Mouse (Mus musculus) E14TG2a.4 (cell line): Measurements from ENCODE around the gene Mgst1.
A peak's percentile ranks its signal among the peaks of the same experiment; 100 is the strongest.

ENCODE experiments used
- H3K27me3 ChIP-seq: 2 replicates; pipeline ENCODE4 v1.6.1; 2014; ENCODE audit warnings: low read length, control low read depth; ENCODE audit not compliant: insufficient read depth
- H3K36me3 ChIP-seq: 2 replicates; pipeline ENCODE4 v1.6.1; 2014; ENCODE audit warnings: low read length, control low read depth; ENCODE audit not compliant: insufficient read depth
- H3K4me1 ChIP-seq: replicated peaks from 2 replicates; pipeline ENCODE4 v1.6.1; 2014; ENCODE audit warnings: low read depth, low read length, control low read depth
- H3K4me3 ChIP-seq: replicated peaks from 2 replicates; pipeline ENCODE4 v1.5.1; 2014; ENCODE audit warnings: mild to moderate bottlenecking, low read length
- H3K9me3 ChIP-seq: 2 replicates; pipeline ENCODE4 v1.6.1; 2014; ENCODE audit warnings: low read length, control low read depth
- CTCF ChIP-seq: conservative IDR thresholded peaks from 2 replicates; pipeline ENCODE4 v1.5.1; 2014; ENCODE audit warnings: low read length
- NANOG ChIP-seq: IDR thresholded peaks from 2 replicates; pipeline ENCODE4 v1.6.1; 2014; ENCODE audit warnings: borderline replicate concordance, low read length, mixed read lengths
- POU5F1 ChIP-seq: IDR thresholded peaks from 2 replicates; pipeline ENCODE4 v1.6.1; 2014; ENCODE audit warnings: low read length, borderline replicate concordance

Mgst1 gene

GRCm38 (mm10) chr6:138128392-138129335 lies 11.5 kb upstream of the Mgst1 start:
- H3K4me3 ChIP-seq, result no peak overlapping the region
- H3K27me3 ChIP-seq, result no peaks in the 10 kb centered on the region
- TF ChIP-seq POU5F1 (no peak), NANOG (no peak), CTCF (no peak)
- no peaks in the 10 kb centered on the region for H3K9me3 ChIP-seq
- H3K36me3 ChIP-seq, result no peaks in the 10 kb centered on the region
- no peaks in the 10 kb centered on the region for H3K4me1 ChIP-seq

GRCm38 (mm10) chr6:138130541-138130940 lies 9.6 kb upstream of the Mgst1 start:
- H3K4me1 ChIP-seq, result no peaks in the 10 kb centered on the region
- TF ChIP-seq NANOG, result no peak
- no peak for TF ChIP-seq CTCF
- TF ChIP-seq POU5F1, result no peak
- no peaks in the 10 kb centered on the region for H3K27me3 ChIP-seq

DNA sequence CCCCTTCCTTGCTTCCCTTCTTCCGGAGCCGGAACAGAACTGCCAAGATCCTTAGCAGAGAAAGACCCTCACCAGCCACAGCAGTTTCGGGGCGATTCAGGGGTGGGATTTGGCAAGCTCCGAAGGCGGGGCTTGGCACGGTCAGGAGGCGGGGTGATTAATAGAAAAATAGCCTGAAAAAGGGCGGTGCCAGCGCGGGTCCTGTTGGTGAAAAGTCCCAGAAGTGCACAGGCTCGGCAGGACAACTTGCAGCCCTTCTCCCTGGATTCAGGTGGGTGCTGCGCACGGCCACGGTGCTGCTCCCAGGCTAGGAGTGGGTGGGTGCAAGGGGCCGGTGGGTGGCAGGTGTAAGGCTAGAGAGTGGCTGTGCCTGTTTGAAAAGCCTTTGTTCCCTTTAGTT lies 220 bp downstream of the Mgst1 start:
- peak overlapping the region; percentile 68 for H3K4me3 ChIP-seq
- peaks cover 5% of the 10 kb centered on the region for H3K27me3 ChIP-seq
- no peaks in the 10 kb centered on the region for H3K36me3 ChIP-seq
- peaks cover 7% of the 10 kb centered on the region for H3K4me1 ChIP-seq
- TF ChIP-seq NANOG, result no peak
- TF ChIP-seq POU5F1, result no peak
- TF ChIP-seq CTCF, result no peak
- H3K9me3 ChIP-seq, result no peaks in the 10 kb centered on the region

More at GRCm38 (mm10) chr6:138130541-138130940, 9.6 kb upstream of the Mgst1 start:
- H3K9me3 ChIP-seq, result no peaks in the 10 kb centered on the region
- no peak overlapping the region for H3K4me3 ChIP-seq
- no peaks in the 10 kb centered on the region for H3K36me3 ChIP-seq

GRCm38 (mm10) chr6:138141111-138141592 lies 1.0 kb downstream of the Mgst1 start:
- TF ChIP-seq POU5F1 (no peak), NANOG (no peak), CTCF (no peak)
- no peak overlapping the region for H3K4me3 ChIP-seq
- no peaks in the 10 kb centered on the region for H3K9me3 ChIP-seq
- H3K27me3 ChIP-seq, result peaks cover 5% of the 10 kb centered on the region
- H3K4me1 ChIP-seq, result peaks cover 7% of the 10 kb centered on the region
- H3K36me3 ChIP-seq, result no peaks in the 10 kb centered on the region

DNA sequence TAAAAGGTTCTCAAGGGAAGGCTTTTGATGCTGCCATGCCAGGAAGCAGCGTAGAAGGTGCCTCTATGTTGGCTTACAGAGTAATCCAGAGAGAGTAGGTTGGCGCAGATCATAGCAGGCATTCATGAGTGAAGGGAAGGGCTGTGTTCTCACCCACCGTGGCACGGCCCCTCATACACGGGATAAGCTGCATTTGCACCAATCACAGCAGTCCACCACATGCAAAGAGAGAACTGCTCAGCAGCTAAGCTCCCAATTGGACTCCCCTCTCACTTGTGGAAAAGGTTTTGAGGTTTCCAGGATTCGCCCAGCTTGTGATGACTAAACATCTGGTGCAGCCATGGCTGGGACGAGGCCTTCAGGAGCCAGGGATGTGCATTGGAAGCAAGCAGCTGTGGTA lies 2.5 kb downstream of the Mgst1 start:
- Histone ChIP-seq H3K4me1 (peaks cover 7% of the 10 kb centered on the region), H3K9me3 (no peaks in the 10 kb centered on the region), H3K36me3 (no peaks in the 10 kb centered on the region), H3K27me3 (peaks cover 5% of the 10 kb centered on the region), H3K4me3 (no peak overlapping the region)
- TF ChIP-seq NANOG (no peak), POU5F1 (no peak), CTCF (no peak)

DNA sequence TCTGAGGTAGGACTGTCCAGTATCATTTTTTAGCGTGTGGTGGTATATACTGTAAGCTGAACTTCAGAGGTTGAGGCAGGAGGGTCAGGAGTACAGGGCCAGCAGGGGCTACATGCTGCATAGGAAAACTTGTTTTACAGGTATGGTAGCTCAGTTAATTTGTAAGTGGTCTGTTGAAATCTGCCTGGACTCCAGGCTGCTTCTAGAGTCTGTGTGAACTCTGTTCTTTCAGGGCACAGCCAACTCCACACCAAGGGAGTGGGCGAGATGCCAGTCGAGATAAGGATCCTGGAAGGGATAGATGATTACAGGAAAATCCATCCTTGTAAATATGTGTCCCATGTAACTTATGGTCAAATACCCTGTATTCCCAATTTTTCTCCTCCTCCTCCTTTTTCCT lies 3.3 kb downstream of the Mgst1 start:
- Histone ChIP-seq H3K4me1 (peaks cover 7% of the 10 kb centered on the region), H3K4me3 (no peak overlapping the region), H3K36me3 (no peaks in the 10 kb centered on the region), H3K27me3 (peaks cover 5% of the 10 kb centered on the region), H3K9me3 (no peaks in the 10 kb centered on the region)
- no peak for TF ChIP-seq NANOG
- TF ChIP-seq CTCF, result no peak
- TF ChIP-seq POU5F1, result no peak

GRCm38 (mm10) chr6:138153111-138153510 lies 13.0 kb downstream of the Mgst1 start:
- Histone ChIP-seq H3K9me3 (no peaks in the 10 kb centered on the region), H3K4me3 (no peak overlapping the region), H3K4me1 (no peaks in the 10 kb centered on the region), H3K27me3 (no peaks in the 10 kb centered on the region), H3K36me3 (no peaks in the 10 kb centered on the region)
- TF ChIP-seq CTCF, result peak; percentile 79
- TF ChIP-seq POU5F1, result no peak
- no peak for TF ChIP-seq NANOG

DNA sequence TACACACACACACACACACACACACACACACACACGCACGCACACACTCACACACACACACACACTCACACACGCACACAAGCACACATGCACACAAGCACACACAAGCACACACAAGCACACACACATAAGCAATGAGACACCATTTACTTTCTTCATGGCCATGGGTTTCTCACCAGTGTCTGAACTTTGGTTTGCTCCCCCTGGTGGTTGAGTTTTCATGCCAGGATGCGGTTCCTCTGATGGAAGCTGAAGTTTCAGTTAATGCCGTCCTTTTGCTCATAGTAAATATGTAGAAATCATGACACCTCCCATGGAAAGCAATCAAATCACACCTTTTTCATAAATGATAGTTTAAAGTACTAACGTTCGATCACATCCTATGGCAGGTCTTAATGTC lies 23.8 kb downstream of the Mgst1 start:
- H3K4me1 ChIP-seq, result no peaks in the 10 kb centered on the region

More for the DNA sequence above, 23.8 kb downstream of the Mgst1 start:
- H3K9me3 ChIP-seq, result peaks cover 10% of the 10 kb centered on the region
- H3K27me3 ChIP-seq, result no peaks in the 10 kb centered on the region
- H3K36me3 ChIP-seq, result no peaks in the 10 kb centered on the region
- TF ChIP-seq NANOG (no peak), CTCF (peak; percentile 35)
- no peak overlapping the region for H3K4me3 ChIP-seq
